Mouse (Mus musculus): ENCODE measurements at regions not wholly inside any gene's neighbourhood (a gene's known extent, or its start where the extent isn't known, plus 50 kb on each side); places are given as distances from the start of the nearest gene placed in this dataset.

GRCm38 (mm10) chr11:21019829-21020228 is 71.3 kb upstream of the Peli1 start:
- TF ChIP-seq POLR2A (IDR thresholded peaks at IDR 0.05; ENCODE audit: borderline replicate concordance, low read depth, low read length) (no peak), CTCF (IDR thresholded peaks at IDR 0.05; ENCODE audit: low read depth, low read length) (no peak)
- H3K4me3 ChIP-seq (ENCODE audit: insufficient read depth, low read length): no peak overlapping the region
- peaks cover 10% of the 10 kb centered on the region for H3K4me1 ChIP-seq (ENCODE audit: control insufficient read depth, insufficient read depth, low read length)
- H3K27ac ChIP-seq (ENCODE audit: insufficient read depth, low read depth, low read length): no peak overlapping the region

GRCm38 (mm10) chr11:21024111-21024510 is 67.0 kb upstream of the Peli1 start:
- Histone ChIP-seq H3K27ac (ENCODE audit: insufficient read depth, low read depth, low read length) (no peak overlapping the region), H3K4me3 (ENCODE audit: insufficient read depth, low read length) (no peak overlapping the region), H3K4me1 (ENCODE audit: control insufficient read depth, insufficient read depth, low read length) (peaks cover 5% of the 10 kb centered on the region)
- no peak for TF ChIP-seq POLR2A (IDR thresholded peaks at IDR 0.05; ENCODE audit: borderline replicate concordance, low read depth, low read length)
- no peak for TF ChIP-seq CTCF (IDR thresholded peaks at IDR 0.05; ENCODE audit: low read depth, low read length)

DNA sequence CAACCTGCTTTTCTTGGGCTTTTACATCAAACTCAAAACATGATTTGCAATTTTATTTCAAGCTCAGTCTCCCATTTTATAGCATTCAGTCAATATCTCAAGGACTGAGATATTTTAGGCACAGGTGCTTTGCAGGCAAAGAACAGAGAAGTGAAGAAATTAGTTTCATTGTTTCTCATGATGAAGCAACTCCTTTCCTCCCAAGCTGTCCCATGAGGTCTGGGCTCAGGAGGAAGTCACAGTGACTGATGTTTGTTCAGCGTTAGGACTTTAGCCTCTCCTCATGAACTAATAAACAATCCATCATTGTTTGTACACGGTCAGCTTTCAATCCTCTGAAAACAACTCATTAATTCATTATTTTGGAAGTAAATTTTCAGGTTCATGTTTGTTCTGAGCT is 66.6 kb upstream of the Peli1 start:
- H3K27ac ChIP-seq (ENCODE audit: insufficient read depth, low read depth, low read length): peak overlapping the region; percentile 36; the same call in 1 of the 2 replicates
- H3K4me3 ChIP-seq (ENCODE audit: insufficient read depth, low read length): no peak overlapping the region
- peaks cover 5% of the 10 kb centered on the region for H3K4me1 ChIP-seq (ENCODE audit: control insufficient read depth, insufficient read depth, low read length)
- TF ChIP-seq CTCF (IDR thresholded peaks at IDR 0.05; ENCODE audit: low read depth, low read length): no peak

- Histone ChIP-seq H3K4me3 (ENCODE audit: insufficient read depth, low read length) (no peak overlapping the region), H3K4me1 (ENCODE audit: control insufficient read depth, insufficient read depth, low read length) (peaks cover 5% of the 10 kb centered on the region), H3K27ac (ENCODE audit: insufficient read depth, low read depth, low read length) (no peak overlapping the region)
- no peak for TF ChIP-seq CTCF (IDR thresholded peaks at IDR 0.05; ENCODE audit: low read depth, low read length)
- TF ChIP-seq POLR2A (IDR thresholded peaks at IDR 0.05; ENCODE audit: borderline replicate concordance, low read depth, low read length): no peak
Measured at GRCm38 (mm10) chr11:21027299-21027698, 63.8 kb upstream of the Peli1 start.

- H3K4me1 ChIP-seq (ENCODE audit: control insufficient read depth, insufficient read depth, low read length): peaks cover 22% of the 10 kb centered on the region
- TF ChIP-seq POLR2A (IDR thresholded peaks at IDR 0.05; ENCODE audit: borderline replicate concordance, low read depth, low read length): no peak
- TF ChIP-seq CTCF (IDR thresholded peaks at IDR 0.05; ENCODE audit: low read depth, low read length): no peak
- H3K27ac ChIP-seq (ENCODE audit: insufficient read depth, low read depth, low read length): no peak overlapping the region
- no peak overlapping the region for H3K4me3 ChIP-seq (ENCODE audit: insufficient read depth, low read length)
Measured at GRCm38 (mm10) chr11:21030362-21030761, 60.7 kb upstream of the Peli1 start.

GRCm38 (mm10) chr11:21031816-21032215 is 59.3 kb upstream of the Peli1 start:
- TF ChIP-seq CTCF (IDR thresholded peaks at IDR 0.05; ENCODE audit: low read depth, low read length) (no peak), POLR2A (IDR thresholded peaks at IDR 0.05; ENCODE audit: borderline replicate concordance, low read depth, low read length) (no peak)
- no peak overlapping the region for H3K27ac ChIP-seq (ENCODE audit: insufficient read depth, low read depth, low read length)
- peaks cover 24% of the 10 kb centered on the region for H3K4me1 ChIP-seq (ENCODE audit: control insufficient read depth, insufficient read depth, low read length)
- no peak overlapping the region for H3K4me3 ChIP-seq (ENCODE audit: insufficient read depth, low read length)

DNA sequence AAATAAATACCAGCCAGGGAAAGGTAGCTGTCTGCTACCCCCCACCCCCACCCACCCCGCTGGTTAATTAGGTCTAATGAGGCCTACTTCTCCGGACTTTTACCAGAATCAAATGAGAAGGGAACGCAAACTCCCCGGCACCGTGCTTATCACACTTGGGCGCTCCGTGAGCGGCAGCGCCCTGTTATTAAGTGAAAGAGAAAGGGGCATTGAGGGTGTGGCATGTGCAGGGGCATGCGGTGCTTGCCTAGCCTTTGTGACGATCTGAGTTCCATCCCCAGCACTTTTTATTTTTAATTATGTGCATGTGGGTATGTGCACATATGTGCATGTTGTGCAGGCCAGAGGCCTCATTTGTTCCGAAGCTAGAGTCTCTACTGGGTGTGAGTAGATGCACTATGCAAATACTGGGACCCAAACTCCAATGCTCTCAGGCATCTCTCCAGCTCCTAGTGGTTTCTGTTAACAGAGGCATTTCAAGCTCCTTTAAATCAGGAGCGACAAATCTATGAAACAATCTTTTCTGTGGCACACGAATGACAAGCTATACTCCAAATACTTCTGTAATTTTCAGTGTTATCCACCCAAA is 57.8 kb upstream of the Peli1 start:
- TF ChIP-seq CTCF (IDR thresholded peaks at IDR 0.05; ENCODE audit: low read depth, low read length) (no peak), POLR2A (IDR thresholded peaks at IDR 0.05; ENCODE audit: borderline replicate concordance, low read depth, low read length) (no peak)
- peaks cover 24% of the 10 kb centered on the region for H3K4me1 ChIP-seq (ENCODE audit: control insufficient read depth, insufficient read depth, low read length)
- no peak overlapping the region for H3K4me3 ChIP-seq (ENCODE audit: insufficient read depth, low read length)
- H3K27ac ChIP-seq (ENCODE audit: insufficient read depth, low read depth, low read length): peak overlapping the region; percentile 58

DNA sequence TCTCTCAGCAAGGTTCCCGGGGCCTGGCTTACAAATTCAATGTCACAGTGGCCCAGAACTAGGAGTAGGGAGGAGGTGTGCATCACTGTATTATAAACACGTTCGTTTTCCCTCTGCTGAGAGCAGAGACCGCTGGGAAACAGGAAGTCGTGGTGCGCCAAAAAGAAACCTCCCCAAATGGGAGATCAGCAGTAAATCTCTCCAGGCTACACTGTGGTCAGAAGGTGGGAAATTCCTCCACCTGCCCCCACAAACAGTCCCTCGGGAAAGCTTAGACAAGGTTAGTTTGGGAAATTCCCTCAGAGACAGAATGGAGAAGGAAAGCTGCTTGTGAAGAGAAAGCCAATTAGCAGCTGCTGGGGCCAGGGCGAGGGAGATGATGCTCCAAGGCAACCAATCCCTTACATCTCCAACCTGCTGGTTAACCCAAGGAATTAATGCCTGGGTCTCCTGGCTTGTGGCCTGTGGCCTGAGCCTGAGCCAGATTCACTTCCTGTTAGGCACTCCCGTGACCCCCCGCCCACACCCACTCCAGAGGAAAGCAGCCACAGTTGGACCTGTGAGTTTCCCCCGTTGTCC is 57.2 kb upstream of the Peli1 start:
- Histone ChIP-seq H3K4me3 (ENCODE audit: insufficient read depth, low read length) (0 out of 2 replicates have a peak overlapping the region, but pooled peaks have one; percentile 0), H3K4me1 (ENCODE audit: control insufficient read depth, insufficient read depth, low read length) (peaks cover 24% of the 10 kb centered on the region), H3K27ac (ENCODE audit: insufficient read depth, low read depth, low read length) (peak overlapping the region; percentile 58)
- TF ChIP-seq CTCF (IDR thresholded peaks at IDR 0.05; ENCODE audit: low read depth, low read length) (no peak), POLR2A (IDR thresholded peaks at IDR 0.05; ENCODE audit: borderline replicate concordance, low read depth, low read length) (no peak)

DNA sequence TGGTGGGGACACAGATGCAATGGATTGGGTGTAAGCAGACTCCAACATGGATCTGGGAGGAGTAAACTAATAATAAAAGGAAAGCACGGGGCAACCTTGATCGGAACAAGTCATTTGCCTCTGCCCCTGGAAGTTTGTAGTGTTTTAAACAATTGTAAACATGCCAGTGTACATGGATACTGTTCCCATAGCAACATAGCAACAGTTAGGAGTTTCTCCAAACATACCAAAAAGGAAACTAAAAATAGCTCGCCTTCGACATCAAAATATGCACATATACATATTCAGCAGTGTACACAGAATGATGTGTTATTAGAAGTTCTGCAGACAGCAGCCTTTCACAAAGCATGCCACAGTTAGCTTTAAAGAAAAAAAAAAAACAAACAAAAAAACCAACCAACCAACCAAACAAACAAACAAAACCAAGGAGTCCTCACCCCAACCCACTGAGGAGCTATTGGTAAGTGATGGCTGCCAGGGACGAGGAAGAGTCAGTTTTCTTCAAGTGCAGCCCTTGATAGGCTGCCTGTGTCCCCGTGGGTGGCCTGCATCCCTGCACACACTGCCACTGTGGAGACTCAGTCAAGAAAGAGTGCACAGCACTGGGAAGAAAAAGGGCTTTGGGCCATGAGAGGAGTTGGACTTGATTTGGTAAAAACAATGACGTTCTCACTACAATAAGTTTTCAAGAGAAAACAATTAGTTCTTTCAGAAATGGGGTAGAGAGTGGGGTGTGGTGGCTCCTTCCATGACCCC is 54.8 kb upstream of the Peli1 start:
- no peak overlapping the region for H3K27ac ChIP-seq (ENCODE audit: insufficient read depth, low read depth, low read length)
- TF ChIP-seq CTCF (IDR thresholded peaks at IDR 0.05; ENCODE audit: low read depth, low read length) (no peak), POLR2A (IDR thresholded peaks at IDR 0.05; ENCODE audit: borderline replicate concordance, low read depth, low read length) (no peak)
- H3K4me1 ChIP-seq (ENCODE audit: control insufficient read depth, insufficient read depth, low read length): peaks cover 32% of the 10 kb centered on the region
- no peak overlapping the region for H3K4me3 ChIP-seq (ENCODE audit: insufficient read depth, low read length)

GRCm38 (mm10) chr11:21037267-21037906 is 53.7 kb upstream of the Peli1 start:
- Histone ChIP-seq H3K27ac (ENCODE audit: insufficient read depth, low read depth, low read length) (no peak overlapping the region), H3K4me1 (ENCODE audit: control insufficient read depth, insufficient read depth, low read length) (peaks cover 32% of the 10 kb centered on the region), H3K4me3 (ENCODE audit: insufficient read depth, low read length) (no peak overlapping the region)
- TF ChIP-seq CTCF (IDR thresholded peaks at IDR 0.05; ENCODE audit: low read depth, low read length) (no peak), POLR2A (IDR thresholded peaks at IDR 0.05; ENCODE audit: borderline replicate concordance, low read depth, low read length) (no peak)
